Mouse (Mus musculus): ENCODE measurements around the gene Ap3b2. TPM values are rescaled to one million over a fixed set of nuclear protein-coding genes. Genes with fewer than 3 reads are reported as not detected.

The Ap3b2 gene
- 49.0 and 53.9 TPM in 2 replicates for polyA plus RNA-seq (2021; fragmentation: Nextera tagmentation)
- long read RNA-seq, experiment 1, transcript Ap3b2-201 (26 exons, 3,804 nt), result major isoform, 320 of 510 reads
- long read RNA-seq, experiment 1, partial matches to known transcripts, result 139 of 510 reads
- long read RNA-seq, experiment 1, other reads (novel, unspliced or antisense), result 48 of 510 reads
- long read RNA-seq, experiment 2, transcript Ap3b2-201 (26 exons, 3,804 nt), result major isoform, 17 of 101 reads
- long read RNA-seq, experiment 2, partial matches to known transcripts, result 79 of 101 reads
- long read RNA-seq, experiment 2, other reads (novel, unspliced or antisense), result 4 of 101 reads

GRCm38 (mm10) chr7:81493331-81494021 is at the start of gene Ap3b2:
Gene Ap3b2, minus strand, starts transcription at chr7:81493925.

GRCm38 (mm10) chr7:81498181-81498580 is 4.5 kb upstream of the Ap3b2 start, which contains the start of gene BC048679:
Gene BC048679, minus strand, starts transcription at chr7:81498281.

GRCm38 (mm10) chr7:81455155-81455651 is 38.5 kb downstream of the Ap3b2 start, which contains the start of gene Cpeb1:
Gene Cpeb1, minus strand, starts transcription at chr7:81455465.

Other genes with a start within 250 kb of the Ap3b2 start
- gene Rps17, start 148.7 kb downstream of the Ap3b2 start, polyA plus RNA-seq (2021; fragmentation: Nextera tagmentation), result 2,131 and 2,206 TPM in 2 replicates
- 22.7 and 26.6 TPM in 2 replicates for gene Cpeb1, start 38.5 kb downstream of the Ap3b2 start, polyA plus RNA-seq (2021; fragmentation: Nextera tagmentation)
- gene BC048679, start 4.4 kb upstream of the Ap3b2 start, polyA plus RNA-seq (2021; fragmentation: Nextera tagmentation), result not detected in 2 replicates
- gene Fsd2, start 73.0 kb upstream of the Ap3b2 start, polyA plus RNA-seq (2021; fragmentation: Nextera tagmentation), result 0.10 and 0.27 TPM in 2 replicates
- 2.3 and 5.4 TPM in 2 replicates for gene Whamm, start 77.3 kb upstream of the Ap3b2 start, polyA plus RNA-seq (2021; fragmentation: Nextera tagmentation)
- 21.8 and 51.4 TPM in 2 replicates for gene Homer2, start 213.6 kb upstream of the Ap3b2 start, polyA plus RNA-seq (2021; fragmentation: Nextera tagmentation)

All from left cerebral cortex, adult 6 months (tissue).